Comparison of ENCODE assay signal across 29 mouse cellular contexts in the genomic region with DNA sequence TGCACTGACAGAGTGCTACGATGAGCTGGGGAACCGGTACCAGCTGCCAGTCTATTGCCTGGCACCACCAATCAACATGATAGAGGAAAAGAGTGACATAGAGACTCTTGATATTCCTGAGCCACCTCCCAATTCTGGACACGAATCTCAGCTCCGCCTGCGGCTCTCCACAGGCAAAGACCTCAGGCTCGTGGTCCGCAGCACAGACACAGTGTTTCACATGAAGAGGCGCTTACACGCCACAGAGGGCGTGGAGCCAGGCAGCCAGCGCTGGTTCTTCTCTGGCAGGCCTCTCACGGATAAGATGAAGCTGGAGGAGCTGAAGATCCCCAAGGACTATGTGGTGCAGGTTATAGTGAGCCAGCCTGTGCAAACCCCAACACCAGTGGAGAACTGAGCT. TPM values are rescaled to one million over a fixed set of nuclear protein-coding genes. Genes with fewer than 3 reads are reported as not detected.
DNase-seq lines count a peak whose midpoint lies in the region; ATAC-seq and TF ChIP-seq lines count a peak whose summit lies in the region.
"Had no signal": no experiment of that assay in that cellular context is flagged by ENCODE, and none has a peak within 500 bp of the region (broad histone marks: within the 10 kb centered on the region; RNA-seq: fewer than 3 reads in every experiment).

No protein-coding gene starts in this region.

- H3K4me3 ChIP-seq in forebrain, embryonic 14.5 days (ENCODE audit: low read depth, low read length) = no peak overlapping the region
- no peak overlapping the region for H3K4me3 ChIP-seq in forebrain, embryonic 10.5 days
- no peak overlapping the region for H3K4me3 ChIP-seq in layer of hippocampus, adult 2 months
- H3K4me3 ChIP-seq: embryonic facial prominence, embryonic 15.5 days; heart, embryonic 12.5 days; limb, embryonic 10.5 days; liver, embryonic 15.5 days; myocyte; neural tube, embryonic 13.5 days had no signal

- WGBS in forebrain, embryonic 14.5 days = 86% methylated on average over 12 of the region's 12 CpGs
- 95% methylated on average over 12 of the region's 12 CpGs for WGBS in forebrain, embryonic 10.5 days

- no peaks in the 10 kb centered on the region for H3K9me3 ChIP-seq in forebrain, embryonic 14.5 days (replicated peaks; ENCODE audit: control insufficient read depth, low read length)
- H3K9me3 ChIP-seq in forebrain, embryonic 10.5 days = no peaks in the 10 kb centered on the region
- H3K9me3 ChIP-seq: embryonic facial prominence, embryonic 15.5 days; heart, embryonic 12.5 days; limb, embryonic 10.5 days; liver, embryonic 15.5 days; neural tube, embryonic 13.5 days had no signal

- H3K9ac ChIP-seq in forebrain, embryonic 14.5 days (ENCODE audit: low read length) = no peak overlapping the region
- H3K9ac ChIP-seq: embryonic facial prominence, embryonic 15.5 days; heart, embryonic 12.5 days; hindbrain, embryonic 14.5 days; liver, embryonic 15.5 days; neural tube, embryonic 13.5 days had no signal

- no peaks in the 10 kb centered on the region for H3K4me1 ChIP-seq in forebrain, embryonic 14.5 days (ENCODE audit: control insufficient read depth, insufficient read depth, low read length)
- H3K4me1 ChIP-seq in forebrain, embryonic 10.5 days = no peaks in the 10 kb centered on the region
- H3K4me1 ChIP-seq: embryonic facial prominence, embryonic 15.5 days; limb, embryonic 10.5 days; neural tube, embryonic 13.5 days had no signal

- no peaks in the 10 kb centered on the region for H3K27me3 ChIP-seq in forebrain, embryonic 14.5 days (replicated peaks; ENCODE audit: control insufficient read depth, insufficient read depth, low read length)
- no peaks in the 10 kb centered on the region for H3K27me3 ChIP-seq in forebrain, embryonic 10.5 days (ENCODE audit: poor library complexity, severe bottlenecking)
- H3K27me3 ChIP-seq: embryonic facial prominence, embryonic 15.5 days; heart, embryonic 12.5 days; liver, embryonic 15.5 days; neural tube, embryonic 13.5 days had no signal

- TF ChIP-seq CTCF in layer of hippocampus, adult 2 months (conservative IDR thresholded peaks at IDR 0.05) = no peak
- no peak for TF ChIP-seq CTCF in brain, embryonic 14.5 days (IDR thresholded peaks at IDR 0.05; ENCODE audit: borderline replicate concordance, extremely low read depth, insufficient read depth, insufficient read length)

- peak; percentile 48 for DNase-seq in cerebellum, adult 11-12 months
- no peak for DNase-seq in cerebellum, adult 9-10 months
- no peak for DNase-seq in forebrain, embryonic 14.5 days (ENCODE audit: low spot score)
- DNase-seq in forebrain, embryonic 10.5 days (ENCODE audit: extremely low spot score, low spot score) = no peak
- DNase-seq in layer of hippocampus, adult 2 months (ENCODE audit: low spot score in 2 of 2) = no peak
- DNase-seq in layer of hippocampus, postnatal 25 days (ENCODE audit: extremely low spot score in 1 of 2, low spot score in 1 of 2) = no peak
- peak; percentile 41 for DNase-seq in brain, embryonic 14.5 days (ENCODE audit: low read depth)
- DNase-seq: adrenal gland, postnatal 25 days; gastrocnemius, postnatal 10 days; heart, postnatal 10 days; kidney, adult 2 months; liver; lung, postnatal 4 days; retina, postnatal 1 day; thymus, adult 18-20 months; thymus, postnatal 36 days had no signal

- H3K4me2 ChIP-seq in forebrain, embryonic 14.5 days (ENCODE audit: low read length) = no peak overlapping the region
- H3K4me2 ChIP-seq: embryonic facial prominence, embryonic 15.5 days; heart, embryonic 12.5 days; hindbrain, embryonic 14.5 days; liver, embryonic 15.5 days; neural tube, embryonic 13.5 days had no signal

- no peak for TF ChIP-seq POLR2A in brain, embryonic 14.5 days (IDR thresholded peaks at IDR 0.05; ENCODE audit: borderline replicate concordance, extremely low read depth, insufficient read depth, insufficient read length, poor library complexity, severe bottlenecking)

- H3K36me3 ChIP-seq in forebrain, embryonic 14.5 days (ENCODE audit: control insufficient read depth, insufficient read depth, low read length) = peaks cover 23% of the 10 kb centered on the region
- H3K36me3 ChIP-seq in forebrain, embryonic 10.5 days (replicated peaks) = peaks cover 58% of the 10 kb centered on the region

- H3K27ac ChIP-seq in forebrain, embryonic 14.5 days (ENCODE audit: low read depth, low read length) = peak overlapping the region; percentile 36
- no peak overlapping the region for H3K27ac ChIP-seq in forebrain, embryonic 10.5 days
- peak overlapping the region; percentile 82 for H3K27ac ChIP-seq in layer of hippocampus, adult 2 months
- H3K27ac ChIP-seq: embryonic facial prominence, embryonic 15.5 days; hindbrain, embryonic 14.5 days; kidney, postnatal 0 days; limb, embryonic 10.5 days; liver, embryonic 15.5 days; neural tube, embryonic 13.5 days had no signal

- no peak for ATAC-seq in forebrain, embryonic 14.5 days
- ATAC-seq: midbrain, embryonic 16.5 days had no signal

RNA-seq across cellular contexts. Expression of gene Efcab9, which starts 15.8 kb away (rescaled TPM):
- polyA plus RNA-seq in forebrain, embryonic 14.5 days (2014; fragmentation: Nextera tagmentation; extraction: Ambion mirVana) = 0.31 TPM in 1 of 2 replicates, not detected in the other
- polyA plus RNA-seq in forebrain, embryonic 10.5 days (2016; fragmentation: Nextera tagmentation; extraction: Ambion mirVana) = 0.21 and 0.25 TPM in 2 replicates
- total RNA-seq in layer of hippocampus, adult 2 months (2021) = 1 to 10 TPM; 2.7 to 2.9 TPM
- 1 to 10 TPM; 1.2 TPM for total RNA-seq in layer of hippocampus, postnatal 25 days (2021)
- polyA plus RNA-seq in brain, embryonic 14.5 days (2012; rRNA removed) = not detected in 2 replicates
- total RNA-seq: common myeloid progenitor, adult 5-6 weeks; granulocyte monocyte progenitor cell, adult 5-6 weeks; megakaryocyte-erythroid progenitor cell, adult 5-6 weeks had no signal
- polyA plus RNA-seq: embryonic facial prominence, embryonic 15.5 days; hindbrain, embryonic 14.5 days; kidney, adult 2 months; midbrain, embryonic 16.5 days; small intestine, adult 2 months had no signal

RNA-seq across cellular contexts. Expression of gene Stk10, which starts 17.0 kb away (rescaled TPM):
- polyA plus RNA-seq in forebrain, embryonic 14.5 days (2014; fragmentation: Nextera tagmentation; extraction: Ambion mirVana) = 0.80 and 1.1 TPM in 2 replicates
- polyA plus RNA-seq in forebrain, embryonic 10.5 days (2016; fragmentation: Nextera tagmentation; extraction: Ambion mirVana) = 2.0 and 2.3 TPM in 2 replicates
- 1 to 10 TPM; 7.3 to 9.0 TPM for total RNA-seq in layer of hippocampus, adult 2 months (2021)
- 1 to 10 TPM; 7.6 to 8.6 TPM for total RNA-seq in layer of hippocampus, postnatal 25 days (2021)
- 4.0 and 5.7 TPM in 2 replicates for polyA plus RNA-seq in brain, embryonic 14.5 days (2012; rRNA removed)

Comparison
In these comparisons a context has a peak if more than half of its experiments do, and no peak if none do; other contexts are left out.
1. DNase-seq: peak in cerebellum, adult 11-12 months (single experiment) and brain, embryonic 14.5 days (single experiment); none in cerebellum, adult 9-10 months (single experiment), forebrain, embryonic 14.5 days (single experiment), forebrain, embryonic 10.5 days (single experiment), layer of hippocampus, adult 2 months (0 of 2) and layer of hippocampus, postnatal 25 days (0 of 2).